Mouse (Mus musculus) midbrain, embryonic 13.5 days (tissue): ENCODE data around the gene Ndufv1. TPM values are rescaled to one million over a fixed set of nuclear protein-coding genes. Genes with fewer than 3 reads are reported as not detected.
"Not testable (repeated sequence)": the region's sequence is repeated elsewhere in the genome, so short reads cannot be mapped to it uniquely, and the experiment has no call there.

Experiments used
- ATAC-seq: fragments of 200-750 bp; cut with Nextera tagmentation; 2 replicates; pipeline ENCODE4 v1.8.0; 2017; ENCODE audit warnings: mild to moderate bottlenecking, moderate TSS enrichment, moderate library complexity
- H3K27ac ChIP-seq: fragments of 300-500 bp; sonication (generic); 2 replicates; pipeline ENCODE4 v1.5.1; 2015; ENCODE audit warnings: inconsistent platforms, mild to moderate bottlenecking, moderate library complexity
- H3K27me3 ChIP-seq: fragments of 300-500 bp; sonication (generic); 2 replicates; pipeline ENCODE4 v1.6.1; 2015; ENCODE audit warnings: mild to moderate bottlenecking, inconsistent platforms
- H3K36me3 ChIP-seq: fragments of 300-500 bp; sonication (generic); 2 replicates; pipeline ENCODE4 v1.6.1; 2015; ENCODE audit warnings: mild to moderate bottlenecking, inconsistent platforms
- H3K4me1 ChIP-seq: fragments of 300-500 bp; sonication (generic); replicated peaks from 2 replicates; pipeline ENCODE4 v1.6.1; 2015; ENCODE audit warnings: inconsistent platforms
- H3K4me2 ChIP-seq: fragments of 300-500 bp; sonication (generic); replicated peaks from 2 replicates; pipeline ENCODE4 v1.6.1; 2015; ENCODE audit warnings: moderate library complexity, mild to moderate bottlenecking, inconsistent platforms
- H3K4me3 ChIP-seq: fragments of 300-500 bp; sonication (generic); replicated peaks from 2 replicates; pipeline ENCODE4 v1.5.1; 2015; ENCODE audit warnings: mild to moderate bottlenecking, inconsistent platforms
- H3K9ac ChIP-seq: fragments of 300-500 bp; sonication (generic); replicated peaks from 2 replicates; pipeline ENCODE4 v1.6.1; 2015; ENCODE audit warnings: mild to moderate bottlenecking, inconsistent platforms
- H3K9me3 ChIP-seq: fragments of 300-500 bp; sonication (generic); 2 replicates; pipeline ENCODE4 v1.6.1; 2016; ENCODE audit warnings: mild to moderate bottlenecking, inconsistent platforms
- WGBS: fragments of 180-500 bp; shearing (Covaris S2); methylation state at CpG from one replicate; pipeline ENCODE4 v1.1.7; 2015; 5-methylcytosine and 5-hydroxymethylcytosine counted together
- polyA plus RNA-seq: library from polyadenylated mRNA; unstranded; fragments of >200 nt; fragmentation: Nextera tagmentation; extraction: Ambion mirVana; gene quantifications from 2 replicates; pipeline ENCODE4 v1.2.1, GENCODE M21; 2015

Gene Ndufv1
- polyA plus RNA-seq, 1 experiment from 2014 or later, result 203 TPM

GRCm38 (mm10) chr19:4052516-4053030 lies 40.0 kb upstream of the Ndufv1 start:
- H3K27me3 ChIP-seq, result no peaks in the 10 kb centered on the region
- H3K36me3 ChIP-seq, result no peaks in the 10 kb centered on the region
- H3K4me1 ChIP-seq, result no peaks in the 10 kb centered on the region
- 68% methylated on average over 5 of the region's 5 CpGs for WGBS
- H3K4me2 ChIP-seq, result no peak overlapping the region
- no peak overlapping the region for H3K9ac ChIP-seq
- H3K27ac ChIP-seq, result no peak overlapping the region
- ATAC-seq, result no peak
- H3K4me3 ChIP-seq, result no peak overlapping the region
- H3K9me3 ChIP-seq, result no peaks in the 10 kb centered on the region

GRCm38 (mm10) chr19:4051741-4052515 lies 39.3 kb upstream of the Ndufv1 start:
- H3K36me3 ChIP-seq, result no peaks in the 10 kb centered on the region
- no peak overlapping the region for H3K4me3 ChIP-seq
- no peaks in the 10 kb centered on the region for H3K27me3 ChIP-seq
- no peaks in the 10 kb centered on the region for H3K9me3 ChIP-seq
- no peaks in the 10 kb centered on the region for H3K4me1 ChIP-seq
- H3K4me2 ChIP-seq, result no peak overlapping the region
- ATAC-seq, result no peak
- H3K9ac ChIP-seq, result no peak overlapping the region
- no peak overlapping the region for H3K27ac ChIP-seq
- WGBS, result 56% methylated on average over 10 of the region's 10 CpGs

- Histone ChIP-seq H3K9me3 (no peaks in the 10 kb centered on the region), H3K36me3 (no peaks in the 10 kb centered on the region), H3K4me2 (no peak overlapping the region), H3K4me1 (no peaks in the 10 kb centered on the region), H3K27me3 (no peaks in the 10 kb centered on the region), H3K27ac (no peak overlapping the region), H3K4me3 (no peak overlapping the region), H3K9ac (no peak overlapping the region)
- ATAC-seq, result no peak
- WGBS, result 95% methylated on average over 5 of the region's 5 CpGs
These were observed 38.4 kb upstream of the Ndufv1 start for GRCm38 (mm10) chr19:4051016-4051415.

- not testable (repeated sequence) for H3K27me3 ChIP-seq, H3K36me3 ChIP-seq, H3K4me2 ChIP-seq, ATAC-seq, H3K4me3 ChIP-seq, H3K4me1 ChIP-seq, H3K9ac ChIP-seq, H3K27ac ChIP-seq, H3K9me3 ChIP-seq
- WGBS, result 75% methylated on average over 5 of the region's 5 CpGs
These were observed 36.5 kb upstream of the Ndufv1 start for GRCm38 (mm10) chr19:4049069-4049468.

GRCm38 (mm10) chr19:4047859-4048258 lies 35.3 kb upstream of the Ndufv1 start:
- Histone ChIP-seq H3K9me3 (no peaks in the 10 kb centered on the region), H3K4me1 (no peaks in the 10 kb centered on the region), H3K27ac (no peak overlapping the region), H3K9ac (no peak overlapping the region), H3K27me3 (no peaks in the 10 kb centered on the region), H3K4me2 (no peak overlapping the region), H3K4me3 (no peak overlapping the region), H3K36me3 (no peaks in the 10 kb centered on the region)
- no peak for ATAC-seq
- 19% methylated on average over 4 of the region's 4 CpGs for WGBS

- no peak overlapping the region for H3K27ac ChIP-seq
- H3K36me3 ChIP-seq, result no peaks in the 10 kb centered on the region
- no peaks in the 10 kb centered on the region for H3K27me3 ChIP-seq
- ATAC-seq, result no peak
- H3K9ac ChIP-seq, result no peak overlapping the region
- 83% methylated on average over 8 of the region's 8 CpGs for WGBS
- H3K4me3 ChIP-seq, result no peak overlapping the region
- H3K4me2 ChIP-seq, result no peak overlapping the region
- no peaks in the 10 kb centered on the region for H3K9me3 ChIP-seq
- H3K4me1 ChIP-seq, result no peaks in the 10 kb centered on the region
These were observed 34.3 kb upstream of the Ndufv1 start for GRCm38 (mm10) chr19:4046866-4047254.

GRCm38 (mm10) chr19:4045966-4046865 lies 33.6 kb upstream of the Ndufv1 start, which contains the start of gene Gstp2:
Gstp2 (minus strand) TSS chr19:4046023.
- 58% methylated on average over 16 of the region's 16 CpGs for WGBS
- Histone ChIP-seq H3K36me3 (no peaks in the 10 kb centered on the region), H3K4me2 (no peak within 1 kb of the TSS), H3K4me1 (no peaks in the 10 kb centered on the region), H3K27ac (no peak within 1 kb of the TSS), H3K9ac (no peak within 1 kb of the TSS), H3K9me3 (no peaks in the 10 kb centered on the region), H3K4me3 (no peak within 1 kb of the TSS), H3K27me3 (no peaks in the 10 kb centered on the region)
- ATAC-seq, result no peak

- H3K4me3 ChIP-seq, H3K4me2 ChIP-seq, H3K9me3 ChIP-seq, H3K9ac ChIP-seq, H3K27me3 ChIP-seq, H3K27ac ChIP-seq, H3K4me1 ChIP-seq, ATAC-seq, H3K36me3 ChIP-seq: not testable (repeated sequence)
- WGBS, result 90% methylated on average over 5 of the region's 5 CpGs
These were observed 31.5 kb upstream of the Ndufv1 start for GRCm38 (mm10) chr19:4044109-4044508.

- H3K9me3 ChIP-seq, result no peaks in the 10 kb centered on the region
- no peak overlapping the region for H3K4me2 ChIP-seq
- WGBS, result 72% methylated on average over 14 of the region's 14 CpGs
- H3K4me3 ChIP-seq, result no peak overlapping the region
- no peak overlapping the region for H3K27ac ChIP-seq
- no peak for ATAC-seq
- H3K36me3 ChIP-seq, result no peaks in the 10 kb centered on the region
- H3K27me3 ChIP-seq, result no peaks in the 10 kb centered on the region
- peaks cover 12% of the 10 kb centered on the region for H3K4me1 ChIP-seq
- no peak overlapping the region for H3K9ac ChIP-seq
These were observed 29.5 kb upstream of the Ndufv1 start for GRCm38 (mm10) chr19:4042124-4042523.

- not testable (repeated sequence) for H3K4me2 ChIP-seq, ATAC-seq, H3K9me3 ChIP-seq, H3K27ac ChIP-seq, H3K9ac ChIP-seq, H3K27me3 ChIP-seq, H3K36me3 ChIP-seq, H3K4me3 ChIP-seq
- 88% methylated on average over 3 of the region's 4 CpGs for WGBS
- H3K4me1 ChIP-seq, result peaks cover 16% of the 10 kb centered on the region
These were observed 28.9 kb upstream of the Ndufv1 start for GRCm38 (mm10) chr19:4041500-4041899.

GRCm38 (mm10) chr19:4040941-4041340 lies 28.3 kb upstream of the Ndufv1 start:
- 88% methylated on average over 5 of the region's 5 CpGs for WGBS
- peaks cover 18% of the 10 kb centered on the region for H3K4me1 ChIP-seq
- H3K9me3 ChIP-seq, H3K27me3 ChIP-seq, H3K9ac ChIP-seq, H3K4me2 ChIP-seq, H3K36me3 ChIP-seq, H3K27ac ChIP-seq, H3K4me3 ChIP-seq, ATAC-seq: not testable (repeated sequence)

GRCm38 (mm10) chr19:4037788-4038232 lies 25.2 kb upstream of the Ndufv1 start, which contains the start of gene Gstp1:
Gstp1 (minus strand) TSS chr19:4037985.
- H3K9me3 ChIP-seq, result no peaks in the 10 kb centered on the region
- 0% methylated on average over 26 of the region's 26 CpGs for WGBS
- H3K9ac ChIP-seq, result peak within 1 kb of the TSS; percentile 74
- peaks cover 7% of the 10 kb centered on the region; the same call in 1 of the 2 replicates for H3K36me3 ChIP-seq
- ATAC-seq, result peak; percentile 91
- H3K27me3 ChIP-seq, result no peaks in the 10 kb centered on the region
- H3K27ac ChIP-seq, result peak within 1 kb of the TSS; percentile 67
- peak within 1 kb of the TSS; percentile 78 for H3K4me2 ChIP-seq
- H3K4me3 ChIP-seq, result peak within 1 kb of the TSS; percentile 61
- H3K4me1 ChIP-seq, result peaks cover 18% of the 10 kb centered on the region
